Mouse (Mus musculus) midbrain, postnatal 0 days (tissue): Measurements from ENCODE around the gene Rpl9-ps6. TPM values are rescaled to one million over a fixed set of nuclear protein-coding genes. Genes with fewer than 3 reads are reported as not detected.

Experiments used
- ATAC-seq: fragments of 200-750 bp; cut with Nextera tagmentation; 2 replicates; pipeline ENCODE4 v1.8.0; 2017; ENCODE audit warnings: moderate number of reproducible peaks, mild to moderate bottlenecking, moderate TSS enrichment, moderate library complexity; ENCODE audit not compliant: low FRiP score
- DNase-seq: peaks from one replicate; pipeline ENCODE4 v3.0.0-alpha.2; 2015; ENCODE audit warnings: low spot score
- H3K27ac ChIP-seq: fragments of 300-500 bp; sonication (generic); 2 replicates; pipeline ENCODE4 v1.5.1; 2014; ENCODE audit warnings: low read depth, mild to moderate bottlenecking, low read length, mixed read lengths
- H3K27me3 ChIP-seq: fragments of 300-500 bp; sonication (generic); 2 replicates; pipeline ENCODE4 v1.6.1; 2014; ENCODE audit warnings: low read length, control low read depth, mixed read lengths; ENCODE audit not compliant: insufficient read depth
- H3K36me3 ChIP-seq: fragments of 300-500 bp; sonication (generic); 2 replicates; pipeline ENCODE4 v1.6.1; 2014; ENCODE audit warnings: low read length, control low read depth, mixed read lengths; ENCODE audit not compliant: insufficient read depth
- H3K4me1 ChIP-seq: fragments of 300-500 bp; sonication (generic); 2 replicates; pipeline ENCODE4 v1.6.1; 2014; ENCODE audit warnings: mild to moderate bottlenecking, control low read depth, antibody characterized with exemption, low read length, mixed read lengths; ENCODE audit not compliant: insufficient read depth
- H3K4me2 ChIP-seq: fragments of 300-500 bp; sonication (generic); 2 replicates; pipeline ENCODE4 v1.6.1; 2014; ENCODE audit warnings: low read depth, mild to moderate bottlenecking, low read length, mixed read lengths; ENCODE audit not compliant: poor library complexity, severe bottlenecking
- H3K4me3 ChIP-seq: fragments of 300-500 bp; sonication (generic); 2 replicates; pipeline ENCODE4 v1.5.1; 2014; ENCODE audit warnings: low read depth, mild to moderate bottlenecking, low read length, moderate library complexity
- H3K9ac ChIP-seq: fragments of 300-500 bp; sonication (generic); replicated peaks from 2 replicates; pipeline ENCODE4 v1.6.1; 2014; ENCODE audit warnings: mild to moderate bottlenecking, low read length, moderate library complexity, mixed read lengths; ENCODE audit not compliant: poor library complexity, severe bottlenecking
- H3K9me3 ChIP-seq: fragments of 300-500 bp; sonication (generic); 2 replicates; pipeline ENCODE4 v1.6.1; 2016; ENCODE audit warnings: low read length, control low read depth
- CTCF ChIP-seq: IDR thresholded peaks from 2 replicates; pipeline ENCODE4 v1.5.1; 2016; ENCODE audit warnings: antibody characterized with exemption, mild to moderate bottlenecking
- whole genome bisulfite sequencing: fragments of 180-500 bp; shearing (Covaris S2); extraction: QIAGEN DNeasy Blood & Tissue Kit; methylation state at CpG from one replicate; pipeline ENCODE4 v1.1.7; 2014; 5-methylcytosine and 5-hydroxymethylcytosine counted together
- polyA plus RNA-seq: library from polyadenylated mRNA; unstranded; fragments of >200 nt; fragmentation: Nextera tagmentation; extraction: Ambion mirVana; gene quantifications from 2 replicates; pipeline ENCODE4 v1.2.1, GENCODE M21; 2015
- total RNA-seq: library from RNA; depleted of rRNA; stranded (reverse); fragments of >200 nt; gene quantifications from 2 replicates; pipeline ENCODE4 v1.2.3, GENCODE M21; 2014

Rpl9-ps6 gene
- total and polyA plus RNA-seq, 2 experiments from 2014 or later: 39.8 to 51.6 TPM

DNA sequence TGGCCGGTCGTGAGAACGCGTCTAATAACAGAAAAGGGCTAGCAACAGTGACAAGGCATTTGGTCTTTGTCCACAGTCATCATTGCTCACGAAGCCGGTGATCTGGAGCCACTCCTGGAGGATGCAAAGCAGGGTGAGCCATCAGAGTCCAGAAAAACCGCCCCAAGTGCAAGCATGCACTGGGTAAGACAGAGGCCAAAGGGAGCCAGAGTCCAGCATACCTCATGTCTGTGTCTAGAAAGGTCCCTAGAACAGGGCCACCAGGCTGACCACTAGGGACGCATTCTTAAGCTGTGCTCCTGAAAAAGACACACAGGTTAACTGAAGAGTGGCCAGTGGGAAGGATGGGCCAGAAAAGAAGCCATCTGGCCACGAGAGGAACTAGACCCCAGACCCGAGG is 17.4 kb downstream of the Rpl9-ps6 start:
- Histone ChIP-seq H3K4me3 (no peak overlapping the region), H3K27ac (no peak overlapping the region), H3K9ac (no peak overlapping the region), H3K9me3 (no peaks in the 10 kb centered on the region; the same call in 1 of the 2 replicates), H3K4me1 (0 out of 2 replicates have a peak, but pooled peaks cover 3% of the 10 kb centered on the region), H3K36me3 (no peaks in the 10 kb centered on the region), H3K4me2 (no peak overlapping the region), H3K27me3 (no peaks in the 10 kb centered on the region)
- 93% methylated on average over 10 of the region's 10 CpGs for WGBS
- DNase-seq: no peak
- TF ChIP-seq CTCF: no peak
- ATAC-seq: no peak

DNA sequence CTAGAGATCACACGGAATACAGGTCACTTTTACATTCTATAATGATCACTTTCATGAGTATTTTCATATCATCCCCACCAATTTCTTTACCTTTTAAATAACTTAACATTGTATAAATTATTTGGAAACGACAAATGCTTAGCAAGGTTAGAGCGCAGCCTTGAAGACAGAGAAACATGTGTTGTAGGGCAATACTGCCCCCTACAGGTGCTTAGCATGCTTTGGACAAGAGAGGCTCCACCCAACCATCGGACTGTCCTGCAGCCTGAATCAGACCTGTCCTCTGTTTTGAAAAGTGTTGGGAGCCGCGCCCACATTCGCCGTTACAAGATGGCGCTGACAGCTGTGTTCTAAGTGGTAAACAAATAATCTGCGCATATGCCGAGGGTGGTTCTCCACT is 24.8 kb downstream of the Rpl9-ps6 start:
- H3K9me3 ChIP-seq: no peaks in the 10 kb centered on the region

DNA sequence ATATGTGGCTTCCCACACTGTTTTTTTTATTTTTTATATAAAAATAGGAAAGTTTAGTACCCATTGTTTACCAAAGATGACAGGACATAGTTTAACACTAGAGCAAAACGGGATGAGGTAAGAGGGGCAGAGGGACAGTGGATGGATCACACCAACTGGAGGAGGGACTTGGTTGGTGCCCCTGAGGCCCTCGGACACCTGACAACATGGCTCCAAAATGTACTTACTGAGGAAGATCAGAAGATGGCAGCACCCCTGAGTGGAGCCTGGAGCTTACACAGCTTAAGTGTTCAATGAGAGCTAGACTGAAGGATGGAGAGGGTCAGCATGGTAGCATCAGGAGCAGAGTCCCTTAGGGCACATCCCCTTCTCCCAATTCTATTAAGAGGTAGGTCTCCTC is 27.0 kb downstream of the Rpl9-ps6 start:
- WGBS: 91% methylated on average over 2 of the region's 2 CpGs
- no peaks in the 10 kb centered on the region for H3K4me1 ChIP-seq

More for the DNA sequence above, 24.8 kb downstream of the Rpl9-ps6 start:
- H3K36me3 ChIP-seq: no peaks in the 10 kb centered on the region
- no peak overlapping the region for H3K4me3 ChIP-seq
- H3K4me2 ChIP-seq: no peak overlapping the region
- WGBS: 98% methylated on average over 10 of the region's 11 CpGs
- ATAC-seq: no peak
- no peak overlapping the region for H3K9ac ChIP-seq
- H3K27me3 ChIP-seq: no peaks in the 10 kb centered on the region
- DNase-seq: no peak
- no peak overlapping the region for H3K27ac ChIP-seq
- no peaks in the 10 kb centered on the region for H3K4me1 ChIP-seq
- TF ChIP-seq CTCF: no peak

GRCm38 (mm10) chr19:32425856-32426255 is 40.5 kb downstream of the Rpl9-ps6 start:
- Histone ChIP-seq H3K9me3 (no peaks in the 10 kb centered on the region), H3K4me2 (no peak overlapping the region), H3K4me1 (no peaks in the 10 kb centered on the region), H3K4me3 (no peak overlapping the region), H3K27ac (no peak overlapping the region), H3K9ac (no peak overlapping the region), H3K36me3 (no peaks in the 10 kb centered on the region), H3K27me3 (no peaks in the 10 kb centered on the region)
- TF ChIP-seq CTCF: no peak
- no peak for DNase-seq
- no peak for ATAC-seq
- WGBS: 81% methylated on average over 3 of the region's 3 CpGs

More for the DNA sequence above, 27.0 kb downstream of the Rpl9-ps6 start:
- no peak for ATAC-seq
- H3K27me3 ChIP-seq: no peaks in the 10 kb centered on the region
- no peak overlapping the region for H3K9ac ChIP-seq
- no peaks in the 10 kb centered on the region for H3K36me3 ChIP-seq
- no peak overlapping the region for H3K27ac ChIP-seq
- H3K9me3 ChIP-seq: no peaks in the 10 kb centered on the region
- no peak for TF ChIP-seq CTCF
- H3K4me2 ChIP-seq: no peak overlapping the region
- H3K4me3 ChIP-seq: no peak overlapping the region
- DNase-seq: no peak

DNA sequence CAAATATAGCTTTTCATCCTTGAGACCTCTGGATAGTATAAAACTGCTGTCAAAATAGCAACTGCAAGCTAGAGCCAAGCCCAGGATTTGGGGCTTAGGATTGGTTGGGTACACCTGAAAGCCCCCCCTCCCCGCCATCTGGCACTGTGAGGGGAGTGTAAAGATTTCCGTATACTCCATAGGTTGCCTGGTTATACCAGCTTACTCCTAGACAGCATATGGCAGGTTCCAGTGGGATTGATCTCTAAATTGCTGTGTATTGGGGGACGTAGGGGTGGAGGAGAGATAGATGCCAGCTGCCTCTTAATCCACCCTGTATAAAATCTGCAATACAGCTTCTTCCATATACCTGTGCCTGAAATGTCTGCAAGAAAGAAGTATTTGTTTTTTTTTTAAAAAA is 41.7 kb downstream of the Rpl9-ps6 start:
- Histone ChIP-seq H3K4me3 (no peak overlapping the region), H3K36me3 (no peaks in the 10 kb centered on the region), H3K4me2 (no peak overlapping the region), H3K9me3 (no peaks in the 10 kb centered on the region), H3K27ac (no peak overlapping the region), H3K4me1 (no peaks in the 10 kb centered on the region), H3K27me3 (no peaks in the 10 kb centered on the region), H3K9ac (no peak overlapping the region)
- ATAC-seq (no peak), DNase-seq (peak; percentile 14)
- TF ChIP-seq CTCF: no peak
- 81% methylated on average over 3 of the region's 3 CpGs for WGBS

GRCm38 (mm10) chr19:32419069-32419468 is 47.3 kb downstream of the Rpl9-ps6 start:
- DNase-seq: peak; percentile 6
- TF ChIP-seq CTCF: no peak

More at GRCm38 (mm10) chr19:32419069-32419468, 47.3 kb downstream of the Rpl9-ps6 start:
- Histone ChIP-seq H3K9ac (no peak overlapping the region), H3K36me3 (no peaks in the 10 kb centered on the region), H3K4me3 (no peak overlapping the region), H3K27me3 (no peaks in the 10 kb centered on the region), H3K27ac (no peak overlapping the region), H3K9me3 (no peaks in the 10 kb centered on the region), H3K4me2 (no peak overlapping the region), H3K4me1 (no peaks in the 10 kb centered on the region)
- 82% methylated on average over 3 of the region's 3 CpGs for WGBS
- no peak for ATAC-seq
